Mouse (Mus musculus): ENCODE measurements around the gene Gmppb. TPM values are rescaled to one million over a fixed set of nuclear protein-coding genes. Genes with fewer than 3 reads are reported as not detected.

Gmppb gene
- polyA plus RNA-seq (2015; fragmentation: Illumina TruSeq; extraction: RNeasy Lipid Tissue Mini Kit (QIAGEN cat#74804); ENCODE audit: insufficient read depth, low read depth, low replicate concordance), result 11.7 TPM

GRCm38 (mm10) chr9:108049016-108049455, at the start of gene Gmppb:
Gmppb (plus strand) TSS chr9:108049242.

GRCm38 (mm10) chr9:108001922-108002770, 46.9 kb upstream of the Gmppb start, which contains the start of gene Ip6k1:
Ip6k1 (plus strand) TSS chr9:108002501.

GRCm38 (mm10) chr9:108052885-108053664, 4.0 kb downstream of the Gmppb start, which contains the start of gene Amigo3:
Amigo3 (plus strand) TSS chr9:108053159.

DNA sequence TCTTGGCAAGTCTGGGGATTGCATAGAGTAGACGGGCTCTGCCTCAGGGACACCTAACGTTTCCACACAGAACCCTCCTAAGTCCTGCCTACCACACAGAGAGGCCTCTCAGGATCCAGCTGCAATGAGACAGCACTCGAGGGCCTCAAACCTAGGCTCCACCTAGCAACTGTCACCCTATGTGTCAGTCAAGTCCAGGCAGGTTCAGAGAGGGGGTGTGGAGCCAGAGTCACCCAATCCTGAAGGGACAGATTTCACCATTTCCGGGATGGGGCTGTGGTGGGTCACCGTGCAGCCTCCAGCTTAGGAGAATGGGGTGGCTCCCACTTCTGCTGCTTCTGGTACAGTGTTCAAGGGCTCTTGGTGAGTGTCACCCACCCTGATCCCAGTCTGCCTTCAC, 31.1 kb downstream of the Gmppb start, which contains the start of gene Mst1:
Gene Mst1, plus strand, starts transcription at position 269 of the 400 bp plus-strand sequence.

GRCm38 (mm10) chr9:108082988-108083431, 34.0 kb downstream of the Gmppb start, which contains the start of gene Rnf123:
Rnf123 (minus strand) TSS chr9:108083346.

DNA sequence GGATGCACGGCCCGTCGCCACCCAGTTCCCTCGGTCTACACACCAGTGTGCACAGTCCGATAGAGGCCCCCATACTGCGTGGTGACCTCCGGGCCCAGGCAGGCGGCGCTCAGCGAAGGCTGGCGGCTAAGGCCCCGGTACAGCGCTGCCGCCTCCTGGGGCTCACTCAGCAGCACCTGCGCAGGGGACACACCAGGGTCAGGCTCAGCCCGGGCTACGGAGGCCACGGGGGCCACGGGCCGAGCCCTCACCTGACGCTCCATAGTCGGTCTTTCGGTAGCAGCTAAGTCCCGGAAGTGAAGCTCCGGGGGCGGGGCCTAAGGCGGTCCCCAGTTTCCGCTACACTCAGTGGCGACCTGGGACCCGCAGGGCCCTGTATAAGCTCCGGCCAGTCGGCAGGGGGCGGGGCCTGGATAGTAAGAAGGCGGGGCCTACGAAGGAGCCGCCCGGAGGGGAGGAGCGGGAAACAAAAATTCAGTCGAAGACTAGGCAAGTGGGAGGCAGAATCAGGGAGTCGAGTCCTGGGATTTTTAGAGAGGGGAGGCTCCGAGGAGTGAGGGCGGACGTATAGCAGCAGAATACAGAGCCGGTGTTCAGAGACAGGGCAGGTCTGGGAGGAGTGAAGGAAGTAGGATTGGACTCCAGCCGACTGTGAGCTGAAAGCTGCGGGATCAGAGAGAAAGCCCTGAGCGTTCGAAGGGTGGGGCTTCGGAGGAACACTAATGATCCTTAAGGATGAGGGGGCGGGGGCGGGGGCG, 45.3 kb downstream of the Gmppb start, which contains the start of gene Apeh:
Gene Apeh, minus strand, starts transcription at position 423 of the 758 bp plus-strand sequence.

Other genes starting within 250 kb of the Gmppb start
- gene Rbm6, start 176.0 kb upstream of the Gmppb start, polyA plus RNA-seq (2015; fragmentation: Illumina TruSeq; extraction: RNeasy Lipid Tissue Mini Kit (QIAGEN cat#74804); ENCODE audit: insufficient read depth, low read depth, low replicate concordance), result 27.2 TPM
- gene Mon1a, start 161.1 kb upstream of the Gmppb start, polyA plus RNA-seq (2015; fragmentation: Illumina TruSeq; extraction: RNeasy Lipid Tissue Mini Kit (QIAGEN cat#74804); ENCODE audit: insufficient read depth, low read depth, low replicate concordance), result 9.7 TPM
- 3.4 TPM for gene Mst1r, start 142.4 kb upstream of the Gmppb start, polyA plus RNA-seq (2015; fragmentation: Illumina TruSeq; extraction: RNeasy Lipid Tissue Mini Kit (QIAGEN cat#74804); ENCODE audit: insufficient read depth, low read depth, low replicate concordance)
- gene Actl11, start 120.8 kb upstream of the Gmppb start, polyA plus RNA-seq (2015; fragmentation: Illumina TruSeq; extraction: RNeasy Lipid Tissue Mini Kit (QIAGEN cat#74804); ENCODE audit: insufficient read depth, low read depth, low replicate concordance), result not detected
- not detected for gene Camkv, start 113.6 kb upstream of the Gmppb start, polyA plus RNA-seq (2015; fragmentation: Illumina TruSeq; extraction: RNeasy Lipid Tissue Mini Kit (QIAGEN cat#74804); ENCODE audit: insufficient read depth, low read depth, low replicate concordance)
- gene Traip, start 99.1 kb upstream of the Gmppb start, polyA plus RNA-seq (2015; fragmentation: Illumina TruSeq; extraction: RNeasy Lipid Tissue Mini Kit (QIAGEN cat#74804); ENCODE audit: insufficient read depth, low read depth, low replicate concordance), result not detected
- gene Uba7, start 73.7 kb upstream of the Gmppb start, polyA plus RNA-seq (2015; fragmentation: Illumina TruSeq; extraction: RNeasy Lipid Tissue Mini Kit (QIAGEN cat#74804); ENCODE audit: insufficient read depth, low read depth, low replicate concordance), result 17.0 TPM
- not detected for gene Gm20661, start 66.2 kb upstream of the Gmppb start, polyA plus RNA-seq (2015; fragmentation: Illumina TruSeq; extraction: RNeasy Lipid Tissue Mini Kit (QIAGEN cat#74804); ENCODE audit: insufficient read depth, low read depth, low replicate concordance)
- 3.5 TPM for gene Inka1, start 63.4 kb upstream of the Gmppb start, polyA plus RNA-seq (2015; fragmentation: Illumina TruSeq; extraction: RNeasy Lipid Tissue Mini Kit (QIAGEN cat#74804); ENCODE audit: insufficient read depth, low read depth, low replicate concordance)
- gene Cdhr4, start 56.7 kb upstream of the Gmppb start, polyA plus RNA-seq (2015; fragmentation: Illumina TruSeq; extraction: RNeasy Lipid Tissue Mini Kit (QIAGEN cat#74804); ENCODE audit: insufficient read depth, low read depth, low replicate concordance), result not detected
- not detected for gene Gm20662, start 52.9 kb upstream of the Gmppb start, polyA plus RNA-seq (2015; fragmentation: Illumina TruSeq; extraction: RNeasy Lipid Tissue Mini Kit (QIAGEN cat#74804); ENCODE audit: insufficient read depth, low read depth, low replicate concordance)
- 29.1 TPM for gene Ip6k1, start 46.7 kb upstream of the Gmppb start, polyA plus RNA-seq (2015; fragmentation: Illumina TruSeq; extraction: RNeasy Lipid Tissue Mini Kit (QIAGEN cat#74804); ENCODE audit: insufficient read depth, low read depth, low replicate concordance)
- 1.6 TPM for gene Amigo3, start 3.9 kb downstream of the Gmppb start, polyA plus RNA-seq (2015; fragmentation: Illumina TruSeq; extraction: RNeasy Lipid Tissue Mini Kit (QIAGEN cat#74804); ENCODE audit: insufficient read depth, low read depth, low replicate concordance)
- not detected for gene Mst1, start 31.2 kb downstream of the Gmppb start, polyA plus RNA-seq (2015; fragmentation: Illumina TruSeq; extraction: RNeasy Lipid Tissue Mini Kit (QIAGEN cat#74804); ENCODE audit: insufficient read depth, low read depth, low replicate concordance)
- gene Rnf123, start 34.1 kb downstream of the Gmppb start, polyA plus RNA-seq (2015; fragmentation: Illumina TruSeq; extraction: RNeasy Lipid Tissue Mini Kit (QIAGEN cat#74804); ENCODE audit: insufficient read depth, low read depth, low replicate concordance), result 23.7 TPM
- gene Apeh, start 45.4 kb downstream of the Gmppb start, polyA plus RNA-seq (2015; fragmentation: Illumina TruSeq; extraction: RNeasy Lipid Tissue Mini Kit (QIAGEN cat#74804); ENCODE audit: insufficient read depth, low read depth, low replicate concordance), result 40.1 TPM
- 0.48 TPM for gene Bsn, start 141.1 kb downstream of the Gmppb start, polyA plus RNA-seq (2015; fragmentation: Illumina TruSeq; extraction: RNeasy Lipid Tissue Mini Kit (QIAGEN cat#74804); ENCODE audit: insufficient read depth, low read depth, low replicate concordance)
- 15.5 TPM for gene Dag1, start 214.7 kb downstream of the Gmppb start, polyA plus RNA-seq (2015; fragmentation: Illumina TruSeq; extraction: RNeasy Lipid Tissue Mini Kit (QIAGEN cat#74804); ENCODE audit: insufficient read depth, low read depth, low replicate concordance)
- 4.3 TPM for gene Nicn1, start 241.2 kb downstream of the Gmppb start, polyA plus RNA-seq (2015; fragmentation: Illumina TruSeq; extraction: RNeasy Lipid Tissue Mini Kit (QIAGEN cat#74804); ENCODE audit: insufficient read depth, low read depth, low replicate concordance)
- gene Amt, start 247.6 kb downstream of the Gmppb start, polyA plus RNA-seq (2015; fragmentation: Illumina TruSeq; extraction: RNeasy Lipid Tissue Mini Kit (QIAGEN cat#74804); ENCODE audit: insufficient read depth, low read depth, low replicate concordance), result 5.3 TPM

All from pancreas, adult 10 weeks (tissue).